Mouse (Mus musculus): ENCODE results near the gene Slc38a4. TPM values are rescaled to one million over a fixed set of nuclear protein-coding genes. Genes with fewer than 3 reads are reported as not detected.

Slc38a4 gene
- polyA plus RNA-seq, 2 experiments: 80.0 to 118 TPM

- Histone ChIP-seq H3K4me1 (ENCODE audit: control insufficient read depth, insufficient read depth, low read length) (peaks cover 13% of the 10 kb centered on the region), H3K4me3 (replicated peaks; ENCODE audit: low read length) (no peak overlapping the region), H3K4me2 (replicated peaks; ENCODE audit: low read depth, low read length, severe bottlenecking) (no peak overlapping the region), H3K36me3 (ENCODE audit: control insufficient read depth, insufficient read depth, low read length) (no peaks in the 10 kb centered on the region), H3K27ac (replicated peaks; ENCODE audit: low read depth, low read length) (peak overlapping the region; percentile 66), H3K9me3 (ENCODE audit: control insufficient read depth, low read length) (no peaks in the 10 kb centered on the region), H3K9ac (ENCODE audit: low read depth, low read length, severe bottlenecking) (no peak overlapping the region), H3K27me3 (ENCODE audit: control insufficient read depth, insufficient read depth, low read length) (no peaks in the 10 kb centered on the region)
- TF ChIP-seq POLR2A (IDR thresholded peaks at IDR 0.05; ENCODE audit: borderline replicate concordance, extremely low read depth, insufficient read depth, insufficient read length): no peak
- ATAC-seq (ENCODE audit: low FRiP score, low read depth) (peak; percentile 85), DNase-seq (ENCODE audit: low spot score) (peak; percentile 83)
- 18% methylated on average over 7 of the region's 7 CpGs for WGBS
Observed at GRCm38 (mm10) chr15:97042001-97042491, 13.7 kb downstream of the Slc38a4 start.

- WGBS: 89% methylated on average over 9 of the region's 9 CpGs
- Histone ChIP-seq H3K9ac (ENCODE audit: low read depth, low read length, severe bottlenecking) (no peak overlapping the region), H3K36me3 (ENCODE audit: control insufficient read depth, insufficient read depth, low read length) (no peaks in the 10 kb centered on the region), H3K4me1 (ENCODE audit: control insufficient read depth, insufficient read depth, low read length) (peaks cover 13% of the 10 kb centered on the region), H3K27ac (replicated peaks; ENCODE audit: low read depth, low read length) (peak overlapping the region; percentile 66), H3K27me3 (ENCODE audit: control insufficient read depth, insufficient read depth, low read length) (no peaks in the 10 kb centered on the region), H3K4me2 (replicated peaks; ENCODE audit: low read depth, low read length, severe bottlenecking) (no peak overlapping the region), H3K9me3 (ENCODE audit: control insufficient read depth, low read length) (no peaks in the 10 kb centered on the region), H3K4me3 (replicated peaks; ENCODE audit: low read length) (no peak overlapping the region)
- DNase-seq (ENCODE audit: low spot score) (no peak), ATAC-seq (ENCODE audit: low FRiP score, low read depth) (no peak)
- no peak for TF ChIP-seq POLR2A (IDR thresholded peaks at IDR 0.05; ENCODE audit: borderline replicate concordance, extremely low read depth, insufficient read depth, insufficient read length)
Observed at GRCm38 (mm10) chr15:97041182-97041581, 14.6 kb downstream of the Slc38a4 start.

- 89% methylated on average over 8 of the region's 8 CpGs for WGBS
- H3K27me3 ChIP-seq (ENCODE audit: control insufficient read depth, insufficient read depth, low read length): no peaks in the 10 kb centered on the region
Observed at GRCm38 (mm10) chr15:97037710-97038109, 18.0 kb downstream of the Slc38a4 start.

GRCm38 (mm10) chr15:97035892-97036291, 19.9 kb downstream of the Slc38a4 start:
- no peaks in the 10 kb centered on the region for H3K36me3 ChIP-seq (ENCODE audit: control insufficient read depth, insufficient read depth, low read length)
- H3K27ac ChIP-seq (replicated peaks; ENCODE audit: low read depth, low read length): no peak overlapping the region
- WGBS: 49% methylated on average over 6 of the region's 6 CpGs
- DNase-seq (ENCODE audit: low spot score) (no peak), ATAC-seq (ENCODE audit: low FRiP score, low read depth) (no peak)
- H3K9ac ChIP-seq (ENCODE audit: low read depth, low read length, severe bottlenecking): no peak overlapping the region
- H3K4me1 ChIP-seq (ENCODE audit: control insufficient read depth, insufficient read depth, low read length): peaks cover 7% of the 10 kb centered on the region; the same call in 1 of the 2 replicates
- H3K27me3 ChIP-seq (ENCODE audit: control insufficient read depth, insufficient read depth, low read length): no peaks in the 10 kb centered on the region
- H3K4me2 ChIP-seq (replicated peaks; ENCODE audit: low read depth, low read length, severe bottlenecking): no peak overlapping the region
- TF ChIP-seq POLR2A (IDR thresholded peaks at IDR 0.05; ENCODE audit: borderline replicate concordance, extremely low read depth, insufficient read depth, insufficient read length): no peak
- H3K4me3 ChIP-seq (replicated peaks; ENCODE audit: low read length): no peak overlapping the region
- H3K9me3 ChIP-seq (ENCODE audit: control insufficient read depth, low read length): no peaks in the 10 kb centered on the region

More at GRCm38 (mm10) chr15:97037710-97038109, 18.0 kb downstream of the Slc38a4 start:
- no peak overlapping the region for H3K4me2 ChIP-seq (replicated peaks; ENCODE audit: low read depth, low read length, severe bottlenecking)
- H3K36me3 ChIP-seq (ENCODE audit: control insufficient read depth, insufficient read depth, low read length): no peaks in the 10 kb centered on the region
- TF ChIP-seq POLR2A (IDR thresholded peaks at IDR 0.05; ENCODE audit: borderline replicate concordance, extremely low read depth, insufficient read depth, insufficient read length): no peak
- no peak for ATAC-seq (ENCODE audit: low FRiP score, low read depth)
- H3K9ac ChIP-seq (ENCODE audit: low read depth, low read length, severe bottlenecking): no peak overlapping the region
- no peak overlapping the region for H3K4me3 ChIP-seq (replicated peaks; ENCODE audit: low read length)
- peaks cover 21% of the 10 kb centered on the region for H3K4me1 ChIP-seq (ENCODE audit: control insufficient read depth, insufficient read depth, low read length)
- no peak for DNase-seq (ENCODE audit: low spot score)
- H3K9me3 ChIP-seq (ENCODE audit: control insufficient read depth, low read length): no peaks in the 10 kb centered on the region
- no peak overlapping the region for H3K27ac ChIP-seq (replicated peaks; ENCODE audit: low read depth, low read length)

GRCm38 (mm10) chr15:97033485-97033991, 22.2 kb downstream of the Slc38a4 start:
- no peak for TF ChIP-seq POLR2A (IDR thresholded peaks at IDR 0.05; ENCODE audit: borderline replicate concordance, extremely low read depth, insufficient read depth, insufficient read length)
- no peaks in the 10 kb centered on the region for H3K27me3 ChIP-seq (ENCODE audit: control insufficient read depth, insufficient read depth, low read length)
- peaks cover 7% of the 10 kb centered on the region; the same call in 1 of the 2 replicates for H3K4me1 ChIP-seq (ENCODE audit: control insufficient read depth, insufficient read depth, low read length)
- DNase-seq (ENCODE audit: low spot score) (no peak), ATAC-seq (ENCODE audit: low FRiP score, low read depth) (no peak)
- no peak overlapping the region for H3K9ac ChIP-seq (ENCODE audit: low read depth, low read length, severe bottlenecking)
- H3K4me3 ChIP-seq (replicated peaks; ENCODE audit: low read length): no peak overlapping the region
- H3K27ac ChIP-seq (replicated peaks; ENCODE audit: low read depth, low read length): no peak overlapping the region
- H3K36me3 ChIP-seq (ENCODE audit: control insufficient read depth, insufficient read depth, low read length): no peaks in the 10 kb centered on the region
- H3K4me2 ChIP-seq (replicated peaks; ENCODE audit: low read depth, low read length, severe bottlenecking): no peak overlapping the region
- WGBS: 34% methylated on average over 9 of the region's 9 CpGs
- H3K9me3 ChIP-seq (ENCODE audit: control insufficient read depth, low read length): no peaks in the 10 kb centered on the region
